Mouse (Mus musculus): Measurements from ENCODE around the gene Gm9913. TPM values are rescaled to one million over a fixed set of nuclear protein-coding genes. Genes with fewer than 3 reads are reported as not detected.

Gene Gm9913
- polyA plus RNA-seq, 1 experiment from 2014 or later: not detected

DNA sequence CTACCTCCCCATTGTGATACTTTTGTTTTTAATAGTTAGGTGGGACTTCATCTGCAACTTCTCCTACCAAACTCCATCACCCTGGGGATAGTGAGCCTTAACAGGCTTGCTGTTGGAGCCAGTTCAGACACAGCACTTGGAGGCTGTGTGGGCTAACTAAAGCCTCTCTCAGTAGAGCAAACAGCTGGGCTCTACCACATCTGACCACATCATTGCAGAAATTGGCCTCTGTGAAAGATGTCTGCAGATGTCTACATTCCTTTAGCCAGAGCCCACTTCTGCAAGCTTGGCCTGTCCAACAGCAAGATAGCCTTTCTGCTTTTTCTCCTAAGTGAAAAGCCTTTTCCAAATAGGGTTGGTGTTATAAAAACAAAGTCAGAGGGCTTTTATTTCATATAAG, 20.7 kb upstream of the Gm9913 start:
- no peaks in the 10 kb centered on the region for H3K36me3 ChIP-seq (ENCODE audit: inconsistent target)
- no peak overlapping the region for H3K27ac ChIP-seq
- no peaks in the 10 kb centered on the region for H3K79me2 ChIP-seq (ENCODE audit: inconsistent target)
- H3K4me3 ChIP-seq (ENCODE audit: inconsistent target): no peak overlapping the region

DNA sequence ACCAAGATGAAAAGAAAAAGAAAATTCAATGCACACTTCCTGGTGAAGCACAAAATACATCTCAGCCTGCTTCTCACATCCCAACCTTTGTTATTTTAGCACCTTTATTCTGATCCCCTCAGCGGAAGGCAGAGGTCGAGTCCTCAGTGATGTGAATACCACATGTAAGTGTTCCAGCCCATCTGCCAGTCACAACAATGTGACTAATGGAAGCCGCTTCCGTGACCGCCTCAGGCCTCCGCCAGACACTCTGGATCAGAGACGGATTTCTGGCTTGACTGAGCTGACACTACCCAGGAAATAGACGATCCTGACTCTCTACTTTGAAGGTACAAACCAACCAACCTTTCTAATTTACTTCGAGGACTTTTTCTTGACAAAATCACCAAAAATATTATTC, 20.0 kb upstream of the Gm9913 start:
- Histone ChIP-seq H3K4me3 (ENCODE audit: inconsistent target) (no peak overlapping the region), H3K36me3 (ENCODE audit: inconsistent target) (no peaks in the 10 kb centered on the region), H3K27ac (no peak overlapping the region), H3K79me2 (ENCODE audit: inconsistent target) (no peaks in the 10 kb centered on the region)
- 92% methylated on average over 9 of the region's 9 CpGs for WGBS (ENCODE audit: missing documents)

DNA sequence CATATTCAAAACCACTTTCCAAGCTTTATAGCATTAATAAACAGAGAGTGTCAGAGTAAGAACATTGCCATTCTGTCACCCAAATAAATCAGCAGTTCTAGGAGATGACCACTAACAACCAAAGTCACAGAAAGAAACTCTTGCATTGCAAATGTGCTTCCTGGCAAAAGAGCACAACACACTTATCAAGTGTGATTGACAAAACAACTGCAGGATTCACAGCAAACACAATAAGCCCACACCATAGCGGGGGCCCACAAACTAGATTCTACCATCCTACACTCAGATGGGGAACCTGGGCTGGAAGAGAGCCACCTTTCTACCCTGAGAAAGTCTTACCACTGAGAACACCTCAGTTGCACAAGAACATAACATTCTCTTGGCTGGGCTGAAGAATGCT, 14.9 kb upstream of the Gm9913 start:
- Histone ChIP-seq H3K36me3 (ENCODE audit: inconsistent target) (no peaks in the 10 kb centered on the region), H3K4me3 (ENCODE audit: inconsistent target) (no peak overlapping the region), H3K27ac (no peak overlapping the region), H3K79me2 (ENCODE audit: inconsistent target) (no peaks in the 10 kb centered on the region)
- 100% methylated on average over 1 of the region's 1 CpGs for WGBS (ENCODE audit: missing documents)

GRCm38 (mm10) chr2:125492050-125492900, 12.6 kb upstream of the Gm9913 start:
- WGBS (ENCODE audit: missing documents): 26% methylated on average over 15 of the region's 15 CpGs
- Histone ChIP-seq H3K4me3 (ENCODE audit: inconsistent target) (no peak overlapping the region), H3K36me3 (ENCODE audit: inconsistent target) (no peaks in the 10 kb centered on the region), H3K79me2 (ENCODE audit: inconsistent target) (no peaks in the 10 kb centered on the region), H3K27ac (no peak overlapping the region)

GRCm38 (mm10) chr2:125494291-125494690, 10.6 kb upstream of the Gm9913 start:
- no peaks in the 10 kb centered on the region for H3K36me3 ChIP-seq (ENCODE audit: inconsistent target)
- WGBS (ENCODE audit: missing documents): 95% methylated on average over 2 of the region's 2 CpGs
- no peak overlapping the region for H3K4me3 ChIP-seq (ENCODE audit: inconsistent target)
- no peaks in the 10 kb centered on the region for H3K79me2 ChIP-seq (ENCODE audit: inconsistent target)
- H3K27ac ChIP-seq: no peak overlapping the region

DNA sequence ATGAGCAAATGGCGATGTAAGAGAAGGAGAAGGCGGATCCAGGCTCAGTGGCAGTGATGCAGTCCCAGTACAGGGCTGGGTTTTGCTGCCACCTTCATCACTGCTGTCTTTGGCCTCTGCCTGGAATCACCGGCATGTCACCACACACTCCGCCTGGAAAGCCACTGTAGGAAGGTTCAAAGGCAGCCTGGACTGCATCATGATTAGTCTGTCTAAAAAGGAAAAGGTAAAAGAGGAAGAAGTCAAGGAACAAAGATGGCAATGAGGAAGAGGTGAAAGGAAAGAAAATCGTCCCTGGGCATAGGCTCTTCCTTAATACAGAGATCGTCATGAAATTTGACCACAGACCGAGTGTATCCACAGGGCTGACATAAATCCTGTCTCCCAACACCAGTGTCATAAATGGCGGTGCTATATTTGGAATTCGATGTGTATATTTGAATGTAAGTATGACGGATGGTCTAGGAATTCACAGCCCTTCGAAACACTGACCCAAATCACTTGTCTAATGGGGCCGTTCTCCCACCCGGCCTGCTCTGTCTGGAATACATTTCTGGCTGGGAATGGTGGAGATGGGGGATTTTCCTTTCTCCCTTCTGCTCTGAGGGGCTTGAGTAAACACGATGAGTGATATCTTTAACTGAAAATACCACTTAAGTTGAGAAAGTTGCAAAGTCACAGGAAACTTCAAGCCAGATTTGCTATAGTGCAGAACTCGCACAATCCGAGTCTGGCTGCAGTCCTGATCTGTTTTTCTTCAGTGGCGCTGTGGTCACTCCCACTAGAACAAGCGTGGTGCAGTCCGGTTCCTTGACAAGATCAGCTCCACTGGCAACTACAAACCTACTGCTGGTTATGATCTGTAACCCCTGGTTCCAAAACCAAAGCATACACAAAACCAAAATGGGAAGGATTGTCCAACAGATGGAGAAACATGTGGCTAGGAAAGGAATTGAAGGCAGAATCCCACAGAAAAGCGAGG, 9.8 kb upstream of the Gm9913 start:
- no peaks in the 10 kb centered on the region for H3K79me2 ChIP-seq (ENCODE audit: inconsistent target)
- no peaks in the 10 kb centered on the region for H3K36me3 ChIP-seq (ENCODE audit: inconsistent target)
- 55% methylated on average over 20 of the region's 20 CpGs for WGBS (ENCODE audit: missing documents)
- no peak overlapping the region for H3K4me3 ChIP-seq (ENCODE audit: inconsistent target)
- no peak overlapping the region for H3K27ac ChIP-seq

DNA sequence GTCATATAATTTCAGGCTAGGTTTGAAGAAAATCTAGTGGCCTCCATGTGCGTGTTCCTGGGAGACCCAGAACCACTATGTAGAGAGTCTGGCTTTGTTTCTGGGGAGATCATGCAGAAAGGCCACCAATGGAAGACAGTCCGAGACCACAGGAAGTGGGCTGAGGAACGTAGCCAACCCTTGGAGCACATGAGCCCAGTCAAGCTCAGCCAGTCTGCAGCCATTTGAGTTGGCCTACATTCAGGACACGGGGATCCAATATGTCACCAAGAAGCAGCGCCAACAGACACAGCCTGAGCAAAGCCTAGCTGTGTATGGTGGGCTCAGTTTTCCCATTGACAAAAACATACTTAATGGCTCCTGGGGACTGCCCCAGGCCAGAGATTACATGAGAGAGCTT, 8.2 kb upstream of the Gm9913 start:
- no peaks in the 10 kb centered on the region for H3K79me2 ChIP-seq (ENCODE audit: inconsistent target)
- H3K27ac ChIP-seq: no peak overlapping the region
- no peaks in the 10 kb centered on the region for H3K36me3 ChIP-seq (ENCODE audit: inconsistent target)
- H3K4me3 ChIP-seq (ENCODE audit: inconsistent target): no peak overlapping the region
- WGBS (ENCODE audit: missing documents): 47% methylated on average over 5 of the region's 5 CpGs

- H3K36me3 ChIP-seq (ENCODE audit: inconsistent target): no peaks in the 10 kb centered on the region
- H3K4me3 ChIP-seq (ENCODE audit: inconsistent target): no peak overlapping the region
- no peaks in the 10 kb centered on the region for H3K79me2 ChIP-seq (ENCODE audit: inconsistent target)
- no peak overlapping the region for H3K27ac ChIP-seq
- WGBS (ENCODE audit: missing documents): 91% methylated on average over 7 of the region's 7 CpGs
Observed at GRCm38 (mm10) chr2:125498216-125498615, 6.7 kb upstream of the Gm9913 start.

DNA sequence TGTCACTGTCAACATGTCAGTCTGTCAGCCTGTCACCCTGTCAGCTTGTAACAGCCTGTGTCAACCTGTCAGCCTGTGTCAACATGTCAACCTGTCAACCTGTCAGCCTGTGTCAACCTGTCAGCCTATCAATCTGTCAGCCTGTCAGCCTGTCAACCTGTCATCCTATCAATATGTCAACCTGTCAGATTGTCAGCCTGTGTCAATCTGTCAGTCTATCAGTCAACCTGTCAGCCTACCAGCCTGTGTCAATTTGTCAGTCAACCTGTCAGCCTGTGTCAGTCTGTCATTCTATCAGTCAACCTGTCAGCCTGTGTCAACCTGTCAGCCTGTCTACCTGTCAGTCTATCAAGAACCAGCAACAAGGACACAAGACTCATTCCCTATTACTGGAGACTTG, 3.4 kb upstream of the Gm9913 start:
- H3K4me3 ChIP-seq (ENCODE audit: inconsistent target): no peak overlapping the region
- no peak overlapping the region for H3K27ac ChIP-seq
- H3K79me2 ChIP-seq (ENCODE audit: inconsistent target): no peaks in the 10 kb centered on the region
- no peaks in the 10 kb centered on the region for H3K36me3 ChIP-seq (ENCODE audit: inconsistent target)

- no peaks in the 10 kb centered on the region for H3K79me2 ChIP-seq (ENCODE audit: inconsistent target)
- H3K27ac ChIP-seq: no peak overlapping the region
- H3K36me3 ChIP-seq (ENCODE audit: inconsistent target): no peaks in the 10 kb centered on the region
- under 1% methylated on average over 48 of the region's 48 CpGs for WGBS (ENCODE audit: missing documents)
- H3K4me3 ChIP-seq (ENCODE audit: inconsistent target): no peak overlapping the region
Observed at GRCm38 (mm10) chr2:125505746-125506315, 942 bp downstream of the Gm9913 start.

- Histone ChIP-seq H3K4me3 (ENCODE audit: inconsistent target) (no peak overlapping the region), H3K79me2 (ENCODE audit: inconsistent target) (no peaks in the 10 kb centered on the region), H3K27ac (no peak overlapping the region), H3K36me3 (ENCODE audit: inconsistent target) (no peaks in the 10 kb centered on the region)
- WGBS (ENCODE audit: missing documents): 9% methylated on average over 31 of the region's 37 CpGs
Observed at GRCm38 (mm10) chr2:125506316-125507054, 1.6 kb downstream of the Gm9913 start.

DNA sequence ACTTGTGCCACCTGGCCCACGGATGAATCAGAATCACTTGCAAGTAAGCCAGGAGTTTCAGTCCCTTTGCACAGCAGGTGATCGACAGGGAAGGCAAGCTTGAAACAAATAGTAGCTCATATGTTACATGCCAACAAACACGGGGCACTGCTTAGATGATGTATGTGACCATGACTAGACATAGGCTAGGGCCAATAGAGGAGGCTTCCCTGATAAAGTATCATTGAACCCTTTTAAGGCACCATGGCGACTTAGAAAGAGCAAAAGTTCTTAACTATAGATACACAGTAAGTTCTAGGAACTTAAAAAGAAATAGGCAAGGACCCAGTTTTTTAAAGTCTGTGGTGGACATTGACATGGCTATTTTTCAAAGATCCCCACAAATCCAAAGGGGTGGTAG, 3.0 kb downstream of the Gm9913 start, which contains the start of gene Fbn1:
Gene Fbn1, minus strand, starts transcription at position 101 of the 400 bp plus-strand sequence.
- whole genome bisulfite sequencing (ENCODE audit: missing documents): 89% methylated on average over 4 of the region's 4 CpGs
- no peaks in the 10 kb centered on the region for H3K79me2 ChIP-seq (ENCODE audit: inconsistent target)
- no peaks in the 10 kb centered on the region for H3K36me3 ChIP-seq (ENCODE audit: inconsistent target)
- H3K4me3 ChIP-seq (ENCODE audit: inconsistent target): no peak within 1 kb of the TSS
- no peak within 1 kb of the TSS for H3K27ac ChIP-seq

DNA sequence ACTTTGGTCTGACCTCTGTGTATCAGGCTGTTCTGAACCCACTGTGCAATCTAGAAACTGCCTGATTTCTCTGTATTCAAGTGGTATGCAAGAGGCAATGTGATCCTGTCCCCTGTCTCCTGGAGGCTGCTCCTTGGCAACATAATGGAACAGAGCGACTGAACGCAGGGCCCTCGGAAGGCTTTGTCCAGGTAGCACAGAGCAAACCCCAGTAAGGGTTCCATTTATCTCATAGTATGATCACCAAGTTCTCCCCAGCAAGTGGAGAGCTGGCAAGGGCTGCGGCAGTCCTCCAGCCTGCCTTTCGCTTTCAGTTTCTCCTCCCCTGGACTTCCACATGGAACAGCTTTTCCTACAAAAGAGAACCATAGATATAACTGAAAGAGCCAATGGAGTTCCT, 3.5 kb downstream of the Gm9913 start:
- Histone ChIP-seq H3K36me3 (ENCODE audit: inconsistent target) (no peaks in the 10 kb centered on the region), H3K79me2 (ENCODE audit: inconsistent target) (no peaks in the 10 kb centered on the region), H3K27ac (no peak overlapping the region), H3K4me3 (ENCODE audit: inconsistent target) (no peak overlapping the region)
- WGBS (ENCODE audit: missing documents): 87% methylated on average over 5 of the region's 5 CpGs

GRCm38 (mm10) chr2:125510752-125511151, 5.9 kb downstream of the Gm9913 start:
- Histone ChIP-seq H3K27ac (no peak overlapping the region), H3K79me2 (ENCODE audit: inconsistent target) (no peaks in the 10 kb centered on the region), H3K4me3 (ENCODE audit: inconsistent target) (no peak overlapping the region), H3K36me3 (ENCODE audit: inconsistent target) (no peaks in the 10 kb centered on the region)
- 80% methylated on average over 2 of the region's 2 CpGs for WGBS (ENCODE audit: missing documents)

Measured in macrophage (primary cell).